In genomic region chr19:29402621-29403020, GRCm38 (mm10) we compare ENCODE assay signal across 18 mouse cellular contexts. TPM values are rescaled to one million over a fixed set of nuclear protein-coding genes. Genes with fewer than 3 reads are reported as not detected.
"Had no signal": no experiment of that assay in that cellular context is flagged by ENCODE, and none has a peak within 500 bp of the region (broad histone marks: within the 10 kb centered on the region; RNA-seq: fewer than 3 reads in every experiment).

No protein-coding gene starts in this region.

- DNase-seq: retina, postnatal 1 day; right cerebral cortex, adult 18-20 months; right cerebral cortex, postnatal 14 days; right cerebral cortex, postnatal 25 days; right cerebral cortex, postnatal 4 days; spleen, adult 18-20 months; thymus, adult 18-20 months; thymus, adult 2 months; thymus, postnatal 14 days; thymus, postnatal 25 days; thymus, postnatal 36 days; thymus, postnatal 4 days had no signal

- H3K27me3 ChIP-seq: neural tube, embryonic 15.5 days; stomach, embryonic 15.5 days had no signal

- H3K27ac ChIP-seq: neural tube, embryonic 15.5 days; stomach, embryonic 15.5 days; stomach, postnatal 0 days had no signal

- H3K9me3 ChIP-seq: neural tube, embryonic 15.5 days; stomach, embryonic 15.5 days had no signal

- H3K4me1 ChIP-seq: stomach, embryonic 15.5 days had no signal

- H3K4me3 ChIP-seq: neural tube, embryonic 15.5 days; stomach, embryonic 15.5 days had no signal

- H3K4me2 ChIP-seq: neural tube, embryonic 15.5 days; stomach, embryonic 15.5 days had no signal

- H3K9ac ChIP-seq: neural tube, embryonic 15.5 days; stomach, embryonic 15.5 days had no signal

- H3K36me3 ChIP-seq: neural tube, embryonic 15.5 days; stomach, embryonic 15.5 days had no signal

RNA-seq across cellular contexts. Expression of gene Pdcd1lg2, which starts 8.1 kb away (rescaled TPM):
- polyA plus RNA-seq: neural tube, embryonic 14.5 days; stomach, embryonic 14.5 days; stomach, embryonic 15.5 days; stomach, embryonic 16.5 days had no signal
